Mouse (Mus musculus): ENCODE measurements around the gene Znrf3. TPM values are rescaled to one million over a fixed set of nuclear protein-coding genes. Genes with fewer than 3 reads are reported as not detected.
A peak's percentile ranks its signal among the peaks of the same experiment; 100 is the strongest.

Znrf3 gene
- polyA plus RNA-seq, 1 experiment from 2014 or later: 12.3 TPM

GRCm38 (mm10) chr11:5450701-5451100, 6.1 kb upstream of the Znrf3 start:
- Histone ChIP-seq H3K4me2 (ENCODE audit: low read depth, severe bottlenecking) (no peak overlapping the region), H3K4me1 (ENCODE audit: control insufficient read depth, insufficient read depth, low read length) (no peaks in the 10 kb centered on the region), H3K27ac (replicated peaks; ENCODE audit: low read depth, low read length) (no peak overlapping the region), H3K36me3 (ENCODE audit: control insufficient read depth, insufficient read depth, low read length) (no peaks in the 10 kb centered on the region), H3K4me3 (ENCODE audit: low read depth, low read length) (no peak overlapping the region), H3K27me3 (ENCODE audit: control insufficient read depth, insufficient read depth, low read length) (no peaks in the 10 kb centered on the region), H3K9ac (ENCODE audit: low read length) (no peak overlapping the region), H3K9me3 (ENCODE audit: control insufficient read depth, low read length) (no peaks in the 10 kb centered on the region; the same call in 1 of the 2 replicates)
- DNase-seq (ENCODE audit: low spot score) (no peak), ATAC-seq (ENCODE audit: insufficient number of reproducible peaks, low FRiP score, low TSS enrichment, low read depth) (no peak)
- WGBS: 60% methylated on average over 4 of the region's 4 CpGs

DNA sequence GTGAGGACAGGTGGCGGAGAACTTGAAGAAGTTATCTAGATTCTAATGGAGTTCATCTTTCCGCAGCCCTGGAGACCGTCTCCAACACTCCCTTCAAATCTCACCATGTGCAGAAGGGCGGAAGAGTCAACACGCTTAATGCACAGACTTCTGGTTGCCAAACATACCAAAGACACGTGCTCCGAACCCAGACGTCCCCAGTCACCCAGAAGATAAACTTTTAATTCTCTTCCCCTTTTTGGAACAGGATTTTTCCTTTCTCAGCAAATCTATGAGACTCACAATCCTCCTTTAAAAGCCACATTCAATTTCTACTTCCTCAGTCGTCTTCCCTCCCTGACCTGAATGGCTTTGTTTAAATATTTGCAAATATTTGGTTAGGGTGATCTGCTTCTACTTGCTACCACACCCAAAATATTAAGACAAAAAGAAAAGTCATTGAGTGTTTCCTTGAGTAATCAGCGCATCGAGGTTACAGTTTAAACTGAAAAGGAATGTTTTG, 856 bp upstream of the Znrf3 start:
- Histone ChIP-seq H3K9ac (ENCODE audit: low read length) (no peak overlapping the region; the same call in 1 of the 2 replicates), H3K27me3 (ENCODE audit: control insufficient read depth, insufficient read depth, low read length) (no peaks in the 10 kb centered on the region), H3K4me2 (ENCODE audit: low read depth, severe bottlenecking) (peak overlapping the region; percentile 95), H3K4me3 (ENCODE audit: low read depth, low read length) (peak overlapping the region; percentile 66), H3K36me3 (ENCODE audit: control insufficient read depth, insufficient read depth, low read length) (no peaks in the 10 kb centered on the region), H3K9me3 (ENCODE audit: control insufficient read depth, low read length) (no peaks in the 10 kb centered on the region), H3K4me1 (ENCODE audit: control insufficient read depth, insufficient read depth, low read length) (peaks cover 5% of the 10 kb centered on the region), H3K27ac (replicated peaks; ENCODE audit: low read depth, low read length) (no peak overlapping the region)
- ATAC-seq (ENCODE audit: insufficient number of reproducible peaks, low FRiP score, low TSS enrichment, low read depth) (0 out of 2 replicates have a peak, but pooled peaks have one; percentile 10), DNase-seq (ENCODE audit: low spot score) (no peak)
- 20% methylated on average over 11 of the region's 11 CpGs for WGBS

GRCm38 (mm10) chr11:5444234-5444598, 431 bp downstream of the Znrf3 start:
- peak overlapping the region; percentile 73 for H3K27ac ChIP-seq (replicated peaks; ENCODE audit: low read depth, low read length)
- WGBS: 2% methylated on average over 29 of the region's 57 CpGs
- ATAC-seq (ENCODE audit: insufficient number of reproducible peaks, low FRiP score, low TSS enrichment, low read depth) (peak; percentile 5; the same call in 1 of the 2 replicates), DNase-seq (ENCODE audit: low spot score) (peak; percentile 66)
- H3K4me2 ChIP-seq (ENCODE audit: low read depth, severe bottlenecking): peak overlapping the region; percentile 95
- peak overlapping the region; percentile 66 for H3K4me3 ChIP-seq (ENCODE audit: low read depth, low read length)
- H3K4me1 ChIP-seq (ENCODE audit: control insufficient read depth, insufficient read depth, low read length): peaks cover 5% of the 10 kb centered on the region
- peak overlapping the region; percentile 84 for H3K9ac ChIP-seq (ENCODE audit: low read length)
- no peaks in the 10 kb centered on the region for H3K36me3 ChIP-seq (ENCODE audit: control insufficient read depth, insufficient read depth, low read length)
- no peaks in the 10 kb centered on the region for H3K27me3 ChIP-seq (ENCODE audit: control insufficient read depth, insufficient read depth, low read length)
- H3K9me3 ChIP-seq (ENCODE audit: control insufficient read depth, low read length): no peaks in the 10 kb centered on the region

- peaks cover 5% of the 10 kb centered on the region for H3K4me1 ChIP-seq (ENCODE audit: control insufficient read depth, insufficient read depth, low read length)
- peak overlapping the region; percentile 84 for H3K9ac ChIP-seq (ENCODE audit: low read length)
- peak overlapping the region; percentile 66 for H3K4me3 ChIP-seq (ENCODE audit: low read depth, low read length)
- peak overlapping the region; percentile 73 for H3K27ac ChIP-seq (replicated peaks; ENCODE audit: low read depth, low read length)
- DNase-seq (ENCODE audit: low spot score): peak; percentile 60
- no peaks in the 10 kb centered on the region for H3K27me3 ChIP-seq (ENCODE audit: control insufficient read depth, insufficient read depth, low read length)
- peak overlapping the region; percentile 95 for H3K4me2 ChIP-seq (ENCODE audit: low read depth, severe bottlenecking)
- no peak for ATAC-seq (ENCODE audit: insufficient number of reproducible peaks, low FRiP score, low TSS enrichment, low read depth)
- H3K9me3 ChIP-seq (ENCODE audit: control insufficient read depth, low read length): no peaks in the 10 kb centered on the region
- no peaks in the 10 kb centered on the region for H3K36me3 ChIP-seq (ENCODE audit: control insufficient read depth, insufficient read depth, low read length)
- under 1% methylated on average over 38 of the region's 38 CpGs for WGBS
Observed at GRCm38 (mm10) chr11:5443511-5444233, 975 bp downstream of the Znrf3 start.

GRCm38 (mm10) chr11:5442590-5443021, 2.0 kb downstream of the Znrf3 start:
- H3K4me3 ChIP-seq (ENCODE audit: low read depth, low read length): peak overlapping the region; percentile 66; the same call in 1 of the 2 replicates
- 10% methylated on average over 3 of the region's 3 CpGs for WGBS
- H3K27me3 ChIP-seq (ENCODE audit: control insufficient read depth, insufficient read depth, low read length): no peaks in the 10 kb centered on the region
- H3K4me2 ChIP-seq (ENCODE audit: low read depth, severe bottlenecking): peak overlapping the region; percentile 95
- H3K9me3 ChIP-seq (ENCODE audit: control insufficient read depth, low read length): no peaks in the 10 kb centered on the region
- DNase-seq (ENCODE audit: low spot score): no peak
- no peak overlapping the region for H3K27ac ChIP-seq (replicated peaks; ENCODE audit: low read depth, low read length)
- H3K9ac ChIP-seq (ENCODE audit: low read length): no peak overlapping the region
- ATAC-seq (ENCODE audit: insufficient number of reproducible peaks, low FRiP score, low TSS enrichment, low read depth): no peak
- H3K4me1 ChIP-seq (ENCODE audit: control insufficient read depth, insufficient read depth, low read length): peaks cover 5% of the 10 kb centered on the region
- no peaks in the 10 kb centered on the region for H3K36me3 ChIP-seq (ENCODE audit: control insufficient read depth, insufficient read depth, low read length)

DNA sequence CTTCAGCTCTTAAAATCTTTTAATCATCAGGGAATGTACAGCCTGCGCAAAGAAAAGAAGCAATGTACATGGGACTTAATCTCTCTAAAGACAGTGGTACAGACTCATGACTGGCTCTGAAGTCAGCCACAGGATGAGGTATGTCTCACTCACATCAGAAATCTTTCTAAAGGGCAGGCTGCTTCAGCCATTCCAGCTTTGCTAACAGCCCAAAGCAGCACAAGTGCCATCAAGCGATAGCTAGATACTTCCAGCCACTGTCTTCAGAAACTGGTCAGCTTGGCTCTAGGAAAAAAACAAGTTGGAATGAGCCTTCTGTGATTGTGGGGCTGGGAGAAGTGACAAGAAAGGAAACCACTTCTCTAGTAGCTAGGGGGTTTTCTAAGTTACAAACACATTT, 7.0 kb downstream of the Znrf3 start:
- Histone ChIP-seq H3K27me3 (ENCODE audit: control insufficient read depth, insufficient read depth, low read length) (no peaks in the 10 kb centered on the region), H3K4me3 (ENCODE audit: low read depth, low read length) (no peak overlapping the region), H3K9me3 (ENCODE audit: control insufficient read depth, low read length) (no peaks in the 10 kb centered on the region), H3K27ac (replicated peaks; ENCODE audit: low read depth, low read length) (no peak overlapping the region), H3K9ac (ENCODE audit: low read length) (no peak overlapping the region), H3K36me3 (ENCODE audit: control insufficient read depth, insufficient read depth, low read length) (no peaks in the 10 kb centered on the region), H3K4me2 (ENCODE audit: low read depth, severe bottlenecking) (no peak overlapping the region), H3K4me1 (ENCODE audit: control insufficient read depth, insufficient read depth, low read length) (peaks cover 3% of the 10 kb centered on the region)
- ATAC-seq (ENCODE audit: insufficient number of reproducible peaks, low FRiP score, low TSS enrichment, low read depth) (no peak), DNase-seq (ENCODE audit: low spot score) (no peak)
- 95% methylated on average over 2 of the region's 2 CpGs for WGBS

GRCm38 (mm10) chr11:5436988-5437387, 7.7 kb downstream of the Znrf3 start:
- ATAC-seq (ENCODE audit: insufficient number of reproducible peaks, low FRiP score, low TSS enrichment, low read depth) (no peak), DNase-seq (ENCODE audit: low spot score) (no peak)
- Histone ChIP-seq H3K9me3 (ENCODE audit: control insufficient read depth, low read length) (no peaks in the 10 kb centered on the region), H3K4me3 (ENCODE audit: low read depth, low read length) (no peak overlapping the region), H3K27ac (replicated peaks; ENCODE audit: low read depth, low read length) (no peak overlapping the region), H3K4me1 (ENCODE audit: control insufficient read depth, insufficient read depth, low read length) (no peaks in the 10 kb centered on the region; the same call in 1 of the 2 replicates), H3K36me3 (ENCODE audit: control insufficient read depth, insufficient read depth, low read length) (no peaks in the 10 kb centered on the region), H3K27me3 (ENCODE audit: control insufficient read depth, insufficient read depth, low read length) (no peaks in the 10 kb centered on the region), H3K9ac (ENCODE audit: low read length) (no peak overlapping the region), H3K4me2 (ENCODE audit: low read depth, severe bottlenecking) (no peak overlapping the region)

DNA sequence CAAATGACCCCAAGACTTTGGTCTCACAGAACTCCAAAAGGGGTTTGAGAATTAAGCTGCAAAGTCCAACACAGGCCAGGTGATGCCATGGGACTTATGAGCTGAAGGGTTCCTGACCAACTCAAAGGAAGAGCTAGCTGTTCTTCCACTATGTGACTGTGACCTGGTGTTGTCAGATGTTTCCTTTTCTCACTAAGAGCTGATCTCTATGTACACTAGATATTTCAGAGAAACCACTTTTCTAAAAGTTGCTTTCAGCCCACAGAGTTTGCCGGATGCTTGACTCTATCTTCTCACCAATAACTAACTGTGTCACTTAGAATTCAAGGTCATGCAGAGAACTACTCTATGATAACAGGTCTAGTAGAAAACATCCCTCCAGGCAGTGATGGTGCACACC, 9.2 kb downstream of the Znrf3 start:
- 89% methylated on average over 1 of the region's 1 CpGs for WGBS
- Histone ChIP-seq H3K9me3 (ENCODE audit: control insufficient read depth, low read length) (no peaks in the 10 kb centered on the region), H3K4me2 (ENCODE audit: low read depth, severe bottlenecking) (no peak overlapping the region), H3K9ac (ENCODE audit: low read length) (no peak overlapping the region), H3K27me3 (ENCODE audit: control insufficient read depth, insufficient read depth, low read length) (no peaks in the 10 kb centered on the region), H3K4me1 (ENCODE audit: control insufficient read depth, insufficient read depth, low read length) (no peaks in the 10 kb centered on the region), H3K36me3 (ENCODE audit: control insufficient read depth, insufficient read depth, low read length) (no peaks in the 10 kb centered on the region), H3K4me3 (ENCODE audit: low read depth, low read length) (no peak overlapping the region), H3K27ac (replicated peaks; ENCODE audit: low read depth, low read length) (no peak overlapping the region)
- ATAC-seq (ENCODE audit: insufficient number of reproducible peaks, low FRiP score, low TSS enrichment, low read depth): no peak
- no peak for DNase-seq (ENCODE audit: low spot score)
